Mouse (Mus musculus) thymus, postnatal 0 days (tissue): ENCODE data around the gene Spata18. TPM values are rescaled to one million over a fixed set of nuclear protein-coding genes. Genes with fewer than 3 reads are reported as not detected.

ENCODE experiments used
- DNase-seq: peaks from one replicate; pipeline ENCODE4 v3.0.0-alpha.2; 2015; ENCODE audit warnings: low spot score
- polyA plus RNA-seq: library from polyadenylated mRNA; unstranded; fragments of >200 nt; fragmentation: Nextera tagmentation; extraction: Ambion mirVana; gene quantifications from 2 replicates; pipeline ENCODE4 v1.2.1, GENCODE M21; 2015

The Spata18 gene
- polyA plus RNA-seq, 1 experiment from 2014 or later: 0.17 TPM

DNA sequence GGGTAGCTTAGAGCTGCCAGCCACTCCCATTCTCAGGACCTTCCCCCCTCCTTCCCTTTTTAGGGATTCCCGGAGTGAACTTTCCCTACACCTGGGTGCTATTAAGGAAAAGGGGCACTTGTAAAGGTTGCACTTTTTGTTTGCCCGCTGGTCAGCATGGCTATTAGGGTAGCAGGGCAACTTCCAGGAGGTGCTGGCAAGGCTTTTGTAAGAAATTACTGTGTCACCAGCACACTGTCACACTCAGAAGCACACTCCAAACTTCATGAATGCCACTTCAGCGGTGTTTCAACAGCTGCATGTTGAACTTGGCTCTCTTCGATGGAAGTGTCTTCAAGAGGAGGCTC lies 649 bp downstream of the Spata18 start:
- DNase-seq: no peak

DNA sequence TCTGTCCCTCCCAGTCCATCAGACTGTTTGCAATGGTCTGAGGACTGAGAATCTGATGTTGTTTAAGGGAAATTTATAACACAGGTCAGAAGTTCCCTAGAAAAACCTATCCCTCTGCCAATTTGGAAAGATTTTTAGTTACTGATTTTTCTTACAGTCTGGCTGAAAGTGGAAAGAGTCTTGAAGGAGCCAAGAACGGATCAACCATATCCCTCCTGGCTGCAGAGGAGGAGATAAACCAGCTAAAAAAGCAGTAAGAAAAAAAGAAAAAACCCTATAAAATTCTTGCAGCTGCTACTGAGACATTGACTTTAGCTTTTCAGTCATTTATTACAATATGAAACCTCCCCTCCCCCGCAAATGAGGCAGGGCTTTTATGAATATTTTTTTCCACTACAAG lies 15.5 kb downstream of the Spata18 start:
- DNase-seq: no peak

DNA sequence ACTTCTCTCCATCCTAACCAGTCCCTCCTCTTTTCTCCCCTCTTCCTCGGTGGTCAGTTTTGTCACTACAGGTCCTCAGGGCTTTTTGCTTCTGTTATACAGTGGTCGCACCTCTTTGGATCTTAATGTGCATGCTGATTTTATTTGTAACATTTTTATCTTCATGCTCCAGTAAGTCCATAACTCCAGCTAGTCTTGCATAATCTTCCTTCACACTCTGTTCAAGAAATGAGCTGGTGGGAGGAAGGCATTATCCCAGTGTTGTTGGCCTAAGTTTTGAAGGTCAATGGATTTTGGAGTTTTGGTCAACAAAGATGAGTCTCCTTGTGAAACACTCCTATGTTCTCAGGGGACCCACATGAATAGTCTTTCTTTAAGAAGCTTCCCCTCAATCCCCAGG lies 16.7 kb downstream of the Spata18 start:
- no peak for DNase-seq

DNA sequence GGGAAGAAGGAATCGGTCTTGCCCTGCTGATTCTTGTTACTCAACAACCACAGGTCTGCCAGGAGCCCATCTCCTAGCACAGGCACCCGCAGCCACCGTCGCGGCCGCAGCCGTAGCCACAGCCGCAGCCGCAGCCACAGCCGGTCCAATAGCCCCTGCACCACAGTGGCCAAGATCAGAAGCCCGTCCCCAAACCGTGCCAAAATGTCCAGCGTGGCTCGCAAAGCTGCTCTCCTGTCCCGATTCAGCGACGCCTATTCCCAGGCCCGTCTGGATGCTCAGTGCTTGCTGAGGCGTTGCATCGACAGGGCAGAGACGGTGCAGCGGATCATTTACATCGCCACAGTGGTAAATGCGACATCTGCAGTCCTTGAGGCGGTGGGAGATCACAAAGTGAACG lies 18.2 kb downstream of the Spata18 start:
- no peak for DNase-seq

- no peak for DNase-seq
These were observed 24.4 kb downstream of the Spata18 start for GRCm38 (mm10) chr5:73675604-73676003.

DNA sequence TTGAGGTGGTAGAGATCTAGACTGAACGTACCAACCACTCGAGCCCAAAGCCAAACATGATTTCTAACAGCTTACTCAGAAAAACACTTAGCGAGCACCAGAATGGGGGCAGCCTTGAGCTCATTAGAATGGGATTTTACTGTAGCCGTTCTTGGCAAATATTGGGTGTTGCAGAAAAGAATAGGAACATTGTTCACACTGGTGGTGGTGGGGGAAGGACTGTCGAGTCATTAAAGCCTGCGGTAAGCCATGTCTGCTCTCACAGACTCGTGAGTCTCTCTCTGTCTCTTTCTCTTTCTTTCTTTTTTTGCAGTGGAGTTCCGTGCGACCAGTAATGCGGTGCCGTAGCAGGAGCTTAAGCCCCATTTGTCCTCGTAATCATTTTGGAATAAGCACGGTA lies 25.4 kb downstream of the Spata18 start:
- no peak for DNase-seq

DNA sequence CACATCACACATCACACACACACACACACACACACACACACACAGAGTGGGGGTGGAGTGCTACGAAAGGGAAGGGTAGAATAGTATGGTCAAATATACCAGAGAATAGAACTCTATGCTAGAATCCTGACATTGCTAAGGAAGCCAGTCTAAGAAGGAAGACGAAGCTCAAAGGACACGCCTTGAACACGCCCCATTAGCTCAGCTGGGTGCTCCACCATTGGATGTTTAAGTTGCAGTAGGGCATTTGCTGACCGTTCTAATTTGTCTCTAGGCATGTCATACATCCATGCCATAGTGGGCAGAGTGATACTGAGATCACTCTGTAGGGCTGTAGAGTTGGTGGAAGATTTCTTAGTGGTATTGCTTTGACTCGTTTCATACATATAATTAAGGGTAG lies 32.0 kb downstream of the Spata18 start:
- no peak for DNase-seq

DNA sequence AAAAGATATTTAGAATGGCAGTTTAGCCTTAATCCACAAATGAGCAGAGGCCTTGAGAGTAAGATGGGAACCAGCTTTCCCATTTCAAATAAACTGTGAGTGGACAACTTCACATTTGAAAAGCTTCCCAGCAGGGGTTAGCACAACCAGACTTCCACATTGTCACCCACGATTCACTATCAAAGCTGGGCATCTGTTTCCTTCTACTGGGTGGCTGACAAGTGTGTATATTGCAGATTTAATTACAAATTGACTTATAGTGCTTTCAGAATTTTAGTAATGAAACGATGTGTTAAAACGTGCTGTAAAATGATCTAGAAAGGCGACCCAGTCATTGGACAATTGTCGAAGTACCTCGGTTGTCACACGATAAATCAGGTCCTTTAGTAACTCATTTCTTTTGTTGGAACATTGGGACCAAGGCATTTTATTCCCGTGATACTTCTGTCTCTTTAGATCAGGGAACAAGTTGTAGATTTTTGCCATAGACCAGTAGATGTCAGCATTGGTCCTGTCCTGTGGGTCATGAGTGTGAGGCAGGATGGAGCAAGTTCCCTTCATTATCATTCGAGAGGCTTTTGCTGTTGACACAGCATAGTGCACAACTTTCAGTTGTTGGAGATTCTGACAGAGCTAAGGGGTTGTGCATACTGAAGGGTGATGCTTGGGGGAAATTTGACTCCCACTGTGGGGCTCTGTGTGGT lies 32.7 kb downstream of the Spata18 start:
- no peak for DNase-seq

- no peak for DNase-seq
These were observed 35.0 kb downstream of the Spata18 start for GRCm38 (mm10) chr5:73686149-73686548.

- no peak for DNase-seq
These were observed 37.4 kb downstream of the Spata18 start for GRCm38 (mm10) chr5:73688576-73688975.

DNA sequence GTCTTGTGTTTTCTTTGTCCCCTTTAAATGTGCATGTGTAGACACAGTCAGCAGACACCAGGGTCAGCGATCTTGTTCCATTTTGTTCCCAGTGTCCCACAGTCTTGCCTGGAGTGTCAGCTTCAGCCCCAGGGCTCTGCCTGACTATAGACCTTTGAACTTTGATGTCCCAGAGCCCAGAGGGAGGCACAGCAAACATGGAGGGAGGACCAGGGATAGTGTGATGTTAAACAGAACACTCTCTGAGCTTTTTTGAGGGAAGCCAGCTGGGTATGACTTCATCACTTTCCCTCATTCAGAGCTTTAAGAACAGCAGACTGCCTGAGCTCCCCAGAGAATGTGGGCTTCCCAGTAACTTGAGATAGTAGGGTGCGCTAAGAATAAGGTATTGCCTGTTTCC lies 39.0 kb downstream of the Spata18 start:
- no peak for DNase-seq

DNA sequence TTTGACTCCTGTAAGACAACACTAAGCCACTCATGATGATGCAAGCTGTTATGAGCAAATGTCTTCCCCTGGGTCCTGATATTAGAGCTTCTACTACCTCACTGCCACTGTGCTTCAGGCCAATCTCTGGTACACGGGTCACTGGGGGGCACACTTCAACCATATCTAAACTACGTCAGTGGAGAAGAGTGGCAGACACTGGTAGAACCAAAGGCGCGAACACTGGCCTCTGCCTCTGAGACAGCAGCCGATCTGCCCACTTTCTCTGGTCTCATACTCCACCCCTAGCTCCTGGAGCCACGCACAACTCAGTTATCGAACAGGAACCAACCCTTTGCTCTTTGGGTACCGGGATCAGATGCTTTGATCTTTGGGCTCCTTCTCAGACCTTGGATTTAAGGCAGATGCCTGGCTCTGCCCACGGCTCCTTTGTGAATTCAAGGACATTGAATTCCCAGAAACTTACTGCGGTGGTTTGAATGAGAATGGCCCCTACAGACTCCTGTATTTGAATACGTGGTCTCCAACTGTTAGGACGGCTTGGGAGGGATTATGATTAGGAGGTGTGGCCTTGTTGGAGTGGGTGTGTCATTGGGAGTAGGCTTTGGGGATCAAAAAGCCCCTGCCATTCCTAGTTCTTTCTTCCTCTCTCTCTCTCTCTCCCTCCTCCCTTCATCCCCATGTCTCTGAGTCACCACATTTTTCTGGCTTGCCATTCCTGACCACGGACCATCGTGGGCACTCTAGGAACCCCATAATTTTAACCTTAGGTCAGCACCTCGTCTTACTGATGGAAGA lies 40.7 kb downstream of the Spata18 start:
- DNase-seq: no peak

DNA sequence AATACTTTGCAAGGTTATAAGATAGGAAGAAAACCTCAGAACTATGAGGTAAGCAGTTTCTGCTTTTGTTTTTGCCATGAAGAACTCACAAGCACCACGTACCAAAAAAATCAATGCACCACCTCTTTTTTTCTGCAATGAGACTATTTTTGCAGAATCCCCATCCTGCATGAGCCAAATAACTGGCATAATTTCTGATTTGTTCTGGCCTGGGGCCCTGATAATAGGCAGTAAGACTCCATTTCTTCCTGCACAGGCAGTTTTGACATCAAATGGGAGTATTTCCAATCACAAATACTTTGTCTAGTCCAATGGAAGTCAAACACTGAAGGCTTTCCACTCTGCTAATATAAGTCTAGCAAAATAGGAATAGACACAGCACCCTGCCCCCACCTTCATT lies 42.6 kb downstream of the Spata18 start:
- DNase-seq: no peak

DNA sequence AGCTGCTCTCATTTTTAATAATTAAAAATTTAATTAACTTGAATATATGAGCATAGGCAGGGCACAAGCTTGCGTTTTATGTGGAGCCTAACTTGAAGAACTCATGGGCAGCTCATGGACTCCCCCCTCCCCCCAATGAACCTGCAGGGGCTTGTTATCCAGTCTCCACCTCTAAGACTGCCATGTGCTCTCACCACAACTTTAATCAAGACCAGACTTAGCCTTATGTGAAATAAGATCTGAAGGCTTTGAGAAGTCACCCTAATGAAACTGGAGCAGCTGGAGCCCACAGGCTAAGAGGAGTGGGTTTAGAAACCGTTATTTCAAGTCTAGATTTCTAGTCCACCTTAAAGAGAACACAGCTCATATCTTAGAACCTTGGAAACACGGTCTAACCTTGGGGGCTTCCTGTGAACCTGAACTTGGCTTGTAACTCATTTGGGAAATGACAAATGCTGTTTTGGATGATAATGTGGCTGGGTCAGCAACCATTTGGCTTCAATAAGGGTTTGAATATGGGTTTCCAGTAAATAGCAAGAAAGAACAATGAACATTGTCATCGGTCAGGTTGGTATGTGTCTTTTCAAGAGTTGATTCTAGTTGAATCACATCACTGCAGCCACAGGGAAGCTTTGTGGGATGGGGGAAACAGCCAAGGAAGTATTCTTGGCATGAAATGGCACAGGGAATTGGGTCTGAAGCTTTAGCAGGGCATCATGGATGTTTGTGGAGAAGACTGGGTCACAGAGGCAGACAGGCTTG lies 43.3 kb downstream of the Spata18 start:
- DNase-seq: no peak

- DNase-seq: no peak
These were observed 46.5 kb downstream of the Spata18 start for GRCm38 (mm10) chr5:73697700-73698099.

DNA sequence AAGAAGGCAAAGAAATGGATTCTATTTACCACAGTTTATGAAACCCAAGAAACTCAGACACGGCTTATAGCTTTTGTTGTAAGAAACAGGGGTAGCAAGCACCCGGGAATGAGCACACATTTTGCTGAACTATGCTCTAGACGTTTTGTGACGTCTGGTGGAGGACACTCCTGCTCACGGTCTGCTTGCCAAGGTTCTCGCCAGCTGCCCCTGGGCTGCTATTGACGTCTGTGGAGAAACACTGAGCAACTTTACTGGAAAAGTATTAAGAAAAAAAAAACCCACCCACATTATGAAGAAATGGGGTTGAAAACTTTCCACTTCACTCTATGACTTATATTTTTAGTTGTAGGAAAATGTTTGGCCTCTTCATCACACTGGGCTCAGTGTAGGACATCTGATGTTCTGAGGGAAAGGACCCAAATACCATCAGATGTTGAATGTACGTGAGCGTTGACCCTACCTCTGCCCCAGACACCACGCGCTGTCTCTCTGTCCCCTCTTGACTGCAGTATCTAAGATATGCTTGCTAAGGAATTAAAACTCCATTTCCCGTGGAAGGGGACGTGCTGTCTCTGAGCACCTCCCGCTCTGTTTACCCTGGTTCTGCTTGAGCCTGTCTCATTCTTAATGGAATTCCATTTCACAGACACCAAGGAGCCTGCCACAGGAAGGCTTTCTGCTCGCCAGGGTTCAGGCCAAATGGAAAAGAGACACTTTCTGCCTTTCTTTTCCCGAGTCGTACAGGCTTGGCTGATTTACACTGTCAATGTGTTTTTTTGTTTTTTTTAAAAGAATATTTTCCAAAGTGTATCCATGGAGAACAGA lies 50.1 kb downstream of the Spata18 start:
- DNase-seq: no peak

GRCm38 (mm10) chr5:73701946-73702710 lies 50.9 kb downstream of the Spata18 start:
- DNase-seq: no peak

DNA sequence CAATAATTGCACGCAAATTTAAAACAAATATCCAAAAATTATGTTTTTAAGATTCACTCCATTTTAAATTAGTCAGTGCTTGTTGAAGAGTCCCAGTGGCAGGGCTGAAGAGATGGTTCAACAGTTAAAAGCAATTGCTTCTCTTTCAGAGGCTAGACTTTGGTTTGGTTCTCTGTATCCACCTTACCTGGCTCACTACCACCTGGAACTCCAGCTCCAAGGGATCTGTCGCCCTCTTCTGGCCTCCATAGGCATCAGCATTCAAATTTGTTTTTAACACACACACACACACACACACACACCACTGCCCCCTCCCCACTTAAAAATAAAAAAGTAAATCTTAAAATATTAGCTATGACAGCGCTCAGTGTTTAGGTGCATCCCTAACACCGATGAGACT lies 51.9 kb downstream of the Spata18 start:
- DNase-seq: no peak

DNA sequence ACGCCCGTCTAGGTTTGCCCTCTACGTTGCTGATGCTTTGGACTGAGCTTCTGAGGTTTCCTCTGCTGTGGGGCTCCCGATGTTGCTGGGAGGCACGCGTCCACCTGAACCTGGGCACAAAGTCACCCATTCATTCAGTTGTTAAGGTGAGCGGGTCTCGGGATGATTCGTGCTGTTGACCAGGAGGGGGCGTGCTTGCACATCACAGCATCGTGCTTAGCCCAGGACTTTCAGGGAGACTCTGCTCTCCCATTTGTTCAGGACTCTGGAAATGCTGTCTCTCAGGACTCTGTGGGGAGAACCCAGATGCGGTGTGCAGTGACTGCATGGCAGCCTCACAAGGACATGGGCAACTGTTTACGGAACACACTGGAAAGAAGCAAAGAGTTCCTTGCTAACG lies 53.1 kb downstream of the Spata18 start:
- no peak for DNase-seq

- no peak for DNase-seq
These were observed 53.6 kb downstream of the Spata18 start for GRCm38 (mm10) chr5:73704757-73705156.

DNA sequence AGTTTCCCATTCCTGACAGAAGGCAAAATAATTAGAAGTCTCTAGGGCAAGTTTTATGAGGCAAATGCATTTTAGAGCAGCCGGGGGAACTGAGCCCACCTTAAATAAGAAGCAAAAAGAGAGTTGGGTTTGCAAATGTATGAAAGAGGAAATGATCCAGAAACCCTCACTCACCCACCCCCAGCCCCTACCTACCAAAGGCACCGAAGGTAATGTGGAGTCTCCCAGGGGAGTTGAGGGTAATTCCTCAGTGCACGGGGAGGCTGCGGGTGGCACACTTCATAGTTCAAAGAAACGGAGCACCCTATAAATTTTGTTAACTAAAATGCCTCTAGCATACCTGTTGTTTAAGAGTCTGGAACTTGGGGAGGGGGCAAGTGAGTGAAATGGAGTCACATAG lies 54.1 kb downstream of the Spata18 start:
- DNase-seq: no peak
